Mouse (Mus musculus) MEL (cell line): ENCODE data around the gene Gm17545. TPM values are rescaled to one million over a fixed set of nuclear protein-coding genes. Genes with fewer than 3 reads are reported as not detected.

Source experiments
- DNase-seq: peaks from one replicate; pipeline ENCODE4 v3.0.0; 2011; ENCODE audit warnings: low read depth, low spot score
- H3K27ac ChIP-seq: 2 replicates; pipeline ENCODE4 v1.5.1; 2012; ENCODE audit warnings: low read depth, mild to moderate bottlenecking, control low read depth, low read length, moderate library complexity; ENCODE audit not compliant: control insufficient read depth
- H3K27me3 ChIP-seq, 2 experiments: fragments of 150-350 bp in 1 of 2; sonication (generic) in 1 of 2; 2 replicates each; pipeline ENCODE4 v1.6.1; 2012; ENCODE audit warnings: low read length in 2 of 2, mild to moderate bottlenecking in 2 of 2, improper control_type of control experiment in 1 of 2, moderate library complexity in 1 of 2; ENCODE audit not compliant: insufficient read depth in 2 of 2, control insufficient read depth in 1 of 2
- H3K36me3 ChIP-seq, 2 experiments: 2 replicates each; pipeline ENCODE4 v1.6.1; 2012 to 2014; ENCODE audit warnings: low read length in 2 of 2, improper control_type of control experiment in 1 of 2, inconsistent platforms in 1 of 2, mild to moderate bottlenecking in 1 of 2; ENCODE audit not compliant: insufficient read depth in 2 of 2, control insufficient read depth in 1 of 2
- H3K4me1 ChIP-seq, 2 experiments: fragments of 150-350 bp in 1 of 2; sonication (generic) in 1 of 2; 2 replicates each; pipeline ENCODE4 v1.6.1; 2012; ENCODE audit warnings: low read length in 2 of 2, improper control_type of control experiment in 1 of 2, mild to moderate bottlenecking in 1 of 2; ENCODE audit not compliant: insufficient read depth in 2 of 2, control insufficient read depth in 1 of 2
- H3K4me3 ChIP-seq, 2 experiments: fragments of 150-350 bp in 1 of 2; sonication (generic) in 1 of 2; 2 replicates each; pipeline ENCODE4 v1.5.1; 2012; ENCODE audit warnings: low read depth in 2 of 2, low read length in 2 of 2, mild to moderate bottlenecking in 2 of 2, moderate library complexity in 2 of 2, control low read depth in 1 of 2, improper control_type of control experiment in 1 of 2; ENCODE audit not compliant: control insufficient read depth in 1 of 2, insufficient read depth in 1 of 2
- H3K79me2 ChIP-seq: 2 replicates; pipeline ENCODE4 v1.6.1; 2012; ENCODE audit warnings: mild to moderate bottlenecking, low read length, moderate library complexity; ENCODE audit not compliant: control insufficient read depth, poor library complexity, insufficient read depth
- H3K9ac ChIP-seq: 2 replicates; pipeline ENCODE4 v1.6.1; 2012; ENCODE audit warnings: low read depth, mild to moderate bottlenecking, control low read depth, low read length, moderate library complexity; ENCODE audit not compliant: control insufficient read depth, poor library complexity, severe bottlenecking
- H3K9me3 ChIP-seq: fragments of 150-350 bp; sonication (generic); replicated peaks from 2 replicates; pipeline ENCODE4 v1.6.1; 2012; ENCODE audit warnings: mild to moderate bottlenecking, low read length, improper control_type of control experiment, moderate library complexity; ENCODE audit not compliant: insufficient read depth
- CHD1 ChIP-seq: IDR thresholded peaks from 2 replicates; pipeline ENCODE4 v1.6.1; 2012; ENCODE audit warnings: low read depth, mild to moderate bottlenecking, inconsistent platforms, low read length, improper control_type of control experiment
- CHD2 ChIP-seq: IDR thresholded peaks from 2 replicates; pipeline ENCODE4 v1.6.1; 2011; ENCODE audit warnings: low read length, improper control_type of control experiment
- CTCF ChIP-seq, 3 experiments: IDR thresholded peaks in 2 of 3; conservative IDR thresholded peaks in 1 of 3; 2 replicates each; pipeline ENCODE4 v1.5.1; 2011 to 2012; ENCODE audit warnings: low read length in 3 of 3, low read depth in 2 of 3, mild to moderate bottlenecking in 2 of 3, improper control_type of control experiment in 1 of 3, inconsistent platforms in 1 of 3, mixed read lengths in 1 of 3, moderate library complexity in 1 of 3; ENCODE audit not compliant: control insufficient read depth in 1 of 3, insufficient read depth in 1 of 3, poor library complexity in 1 of 3, severe bottlenecking in 1 of 3
- E2F4 ChIP-seq: IDR thresholded peaks from 2 replicates; pipeline ENCODE4 v1.6.1; 2011; ENCODE audit warnings: low read depth, low read length, improper control_type of control experiment, borderline replicate concordance
- ELF1 ChIP-seq: IDR thresholded peaks from 2 replicates; pipeline ENCODE4 v1.6.1; 2014; ENCODE audit warnings: low read depth, mild to moderate bottlenecking, inconsistent platforms, low read length, improper control_type of control experiment, moderate library complexity
- EP300 ChIP-seq, 2 experiments: IDR thresholded peaks; 2 replicates each; pipeline ENCODE4 v1.6.1; 2011; ENCODE audit warnings: improper control_type of control experiment in 2 of 2, low read length in 2 of 2, low read depth in 1 of 2, mild to moderate bottlenecking in 1 of 2
- GATA1 ChIP-seq: IDR thresholded peaks from 2 replicates; pipeline ENCODE4 v1.6.1; 2011; ENCODE audit warnings: low read depth, low read length, improper control_type of control experiment
- KAT2A ChIP-seq: conservative IDR thresholded peaks from 2 replicates; pipeline ENCODE4 v1.6.1; 2012; ENCODE audit warnings: low read depth, low read length, improper control_type of control experiment, inconsistent platforms
- MAZ ChIP-seq: IDR thresholded peaks from 2 replicates; pipeline ENCODE4 v1.6.1; 2012; ENCODE audit warnings: low read depth, mild to moderate bottlenecking, inconsistent platforms, low read length, improper control_type of control experiment
- MEF2A ChIP-seq: IDR thresholded peaks from 2 replicates; pipeline ENCODE4 v1.6.1; 2014; ENCODE audit warnings: low read depth, mild to moderate bottlenecking, inconsistent platforms, low read length, improper control_type of control experiment; ENCODE audit not compliant: poor library complexity, insufficient replicate concordance, severe bottlenecking; ENCODE audit errors: extremely low read depth
- MYB ChIP-seq: IDR thresholded peaks from 2 replicates; pipeline ENCODE4 v1.6.1; 2011; ENCODE audit warnings: mild to moderate bottlenecking, low read depth, low read length, improper control_type of control experiment
- MYC ChIP-seq: IDR thresholded peaks from 2 replicates; pipeline ENCODE4 v1.6.1; 2011; ENCODE audit warnings: low read depth, mild to moderate bottlenecking, low read length, improper control_type of control experiment, moderate library complexity
- NELFE ChIP-seq: IDR thresholded peaks from 2 replicates; pipeline ENCODE4 v1.6.1; 2011; ENCODE audit warnings: low read depth, low read length, improper control_type of control experiment
- NRF1 ChIP-seq: IDR thresholded peaks from 2 replicates; pipeline ENCODE4 v1.6.1; 2014; ENCODE audit warnings: low read depth, mild to moderate bottlenecking, inconsistent platforms, low read length, improper control_type of control experiment, moderate library complexity; ENCODE audit not compliant: poor library complexity, insufficient read depth, severe bottlenecking
- POLR2AphosphoS2 ChIP-seq: IDR thresholded peaks from 2 replicates; pipeline ENCODE4 v1.6.1; 2011; ENCODE audit warnings: low read length, improper control_type of control experiment
- POLR2AphosphoS5 ChIP-seq: IDR thresholded peaks from 2 replicates; pipeline ENCODE4 v1.6.1; 2012; ENCODE audit warnings: low read depth, borderline replicate concordance, mild to moderate bottlenecking, inconsistent platforms, low read length, moderate library complexity, mixed read lengths
- RAD21 ChIP-seq: IDR thresholded peaks from 2 replicates; pipeline ENCODE4 v1.6.1; 2011; ENCODE audit warnings: mild to moderate bottlenecking, low read depth, low read length, improper control_type of control experiment
- RCOR1 ChIP-seq: IDR thresholded peaks from 2 replicates; pipeline ENCODE4 v1.6.1; 2012; ENCODE audit warnings: low read depth, mild to moderate bottlenecking, inconsistent platforms, low read length, improper control_type of control experiment
- SIN3A ChIP-seq: IDR thresholded peaks from 2 replicates; pipeline ENCODE4 v1.6.1; 2012; ENCODE audit warnings: low read length, improper control_type of control experiment, inconsistent platforms
- SMC3 ChIP-seq: IDR thresholded peaks from 2 replicates; pipeline ENCODE4 v1.6.1; 2011; ENCODE audit warnings: low read depth, low read length, improper control_type of control experiment
- TAL1 ChIP-seq: IDR thresholded peaks from 2 replicates; pipeline ENCODE4 v1.6.1; 2012; ENCODE audit warnings: mild to moderate bottlenecking, inconsistent platforms, low read length, moderate library complexity, mixed read lengths
- UBTF ChIP-seq: IDR thresholded peaks from 2 replicates; pipeline ENCODE4 v1.6.1; 2012; ENCODE audit warnings: low read depth, mild to moderate bottlenecking, inconsistent platforms, low read length, improper control_type of control experiment, moderate library complexity, borderline replicate concordance; ENCODE audit not compliant: insufficient read depth
- USF1 ChIP-seq: IDR thresholded peaks from 2 replicates; pipeline ENCODE4 v1.6.1; 2014; ENCODE audit warnings: low read depth, mild to moderate bottlenecking, inconsistent platforms, low read length, improper control_type of control experiment, moderate library complexity
- ZC3H11A ChIP-seq: IDR thresholded peaks from 2 replicates; pipeline ENCODE4 v1.6.1; 2012; ENCODE audit warnings: low read depth, mild to moderate bottlenecking, inconsistent platforms, low read length, improper control_type of control experiment
- ZKSCAN1 ChIP-seq: IDR thresholded peaks from 2 replicates; pipeline ENCODE4 v1.6.1; 2012; ENCODE audit warnings: low read depth, mild to moderate bottlenecking, inconsistent platforms, low read length, improper control_type of control experiment, moderate library complexity
- ZMIZ1 ChIP-seq: IDR thresholded peaks from 2 replicates; pipeline ENCODE4 v1.6.1; 2012; ENCODE audit warnings: low read depth, mild to moderate bottlenecking, inconsistent platforms, low read length, improper control_type of control experiment, moderate library complexity
- ZNF384 ChIP-seq: IDR thresholded peaks from 2 replicates; pipeline ENCODE4 v1.6.1; 2012; ENCODE audit warnings: low read depth, mild to moderate bottlenecking, inconsistent platforms, low read length, improper control_type of control experiment
- polyA plus RNA-seq, 2 experiments: library from polyadenylated mRNA; stranded (reverse) in 1 of 2; unstranded in 1 of 2; fragments of >175 nt in 1 of 2; fragments of >200 nt in 1 of 2; gene quantifications; 2 replicates each; pipeline versions ENCODE4 v1.2.1 to v1.2.4; 2012; ENCODE audit warnings: low replicate concordance in 2 of 2, low read depth in 1 of 2; ENCODE audit not compliant: insufficient read length in 2 of 2, insufficient read depth in 1 of 2, missing spikeins in 1 of 2
- total RNA-seq: library from RNA; depleted of rRNA; stranded (reverse); fragments of 300-350 nt; gene quantifications from 2 replicates; pipeline ENCODE4 v1.2.3, GENCODE M21; 2012

The Gm17545 gene
- total and polyA plus RNA-seq, 3 experiments: not detected

- Histone ChIP-seq H3K9me3 (no peaks in the 10 kb centered on the region), H3K9ac (no peak overlapping the region), H3K36me3 (peaks cover 0 to 8% of the 10 kb centered on the region in 2 experiments; a peak in 2 of 4 replicates), H3K79me2 (no peaks in the 10 kb centered on the region; the same call in 1 of the 2 replicates), H3K27ac (no peak overlapping the region), H3K4me3 (no peak overlapping the region), H3K27me3 (no peaks in the 10 kb centered on the region), H3K4me1 (peaks cover 0 to 7% of the 10 kb centered on the region in 2 experiments; a peak in 1 of 4 replicates)
- TF ChIP-seq MYB (no peak), RAD21 (peak; percentile 44), RCOR1 (no peak), EP300 (IDR thresholded peaks at IDR 0.05; ENCODE audit: low read depth in 1 of 2, low read length in 2 of 2) (no peak), SMC3 (peak; percentile 43), NRF1 (no peak), CTCF (IDR thresholded peaks at IDR 0.05 in 2 of 3, conservative IDR thresholded peaks at IDR 0.05 in 1 of 3; ENCODE audit: control insufficient read depth in 1 of 3, insufficient read depth in 1 of 3, low read depth in 2 of 3, low read length in 3 of 3, poor library complexity in 1 of 3, severe bottlenecking in 1 of 3) (peak; percentile 34 to 57 (median 35)), MEF2A (no peak)
- DNase-seq: peak; percentile 61
Observed at GRCm38 (mm10) chr9:22409501-22409900, 44.6 kb upstream of the Gm17545 start.

- peak; percentile 100 for DNase-seq
- Histone ChIP-seq H3K9me3 (no peaks in the 10 kb centered on the region), H3K79me2 (no peaks in the 10 kb centered on the region; the same call in 1 of the 2 replicates), H3K4me3 (peak within 1 kb of the TSS; percentile 45 to 70), H3K27me3 (no peaks in the 10 kb centered on the region), H3K36me3 (peaks cover 0 to 8% of the 10 kb centered on the region in 2 experiments; a peak in 2 of 4 replicates), H3K9ac (peak within 1 kb of the TSS; percentile 62), H3K4me1 (peaks cover 0 to 7% of the 10 kb centered on the region in 2 experiments; a peak in 1 of 4 replicates), H3K27ac (no peak within 1 kb of the TSS)
- TF ChIP-seq MAZ (peak; percentile 94), ZNF384 (peak; percentile 83), ZKSCAN1 (no peak; the same call in 1 of the 2 replicates), RAD21 (peak; percentile 23), POLR2AphosphoS2 (no peak; the same call in 1 of the 2 replicates), ELF1 (peak; percentile 92), SIN3A (peak; percentile 99), POLR2AphosphoS5 (0 out of 2 replicates have a peak, but pooled peaks have one; percentile 72), MYC (peak; percentile 98), ZC3H11A (0 out of 2 replicates have a peak, but pooled peaks have one; percentile 18), MEF2A (0 out of 2 replicates have a peak, but pooled peaks have one; percentile 29), EP300 (IDR thresholded peaks at IDR 0.05; ENCODE audit: low read depth in 1 of 2, low read length in 2 of 2) (no peak; a peak in 1 of 4 replicates), KAT2A (peak; percentile 93), NELFE (no peak; the same call in 1 of the 2 replicates), GATA1 (no peak), NRF1 (peak; percentile 61), USF1 (peak; percentile 56; the same call in 1 of the 2 replicates), CHD2 (no peak), UBTF (peak; percentile 97), TAL1 (no peak), E2F4 (peak; percentile 94; the same call in 1 of the 2 replicates), MYB (no peak), CHD1 (no peak), ZMIZ1 (no peak)
Observed at GRCm38 (mm10) chr9:22411002-22411857, 42.9 kb upstream of the Gm17545 start, which contains the start of gene 9530077C05Rik. TSS of gene 9530077C05Rik (plus strand) at chr9:22411513.
